Mouse (Mus musculus) CD4-positive, CD25-positive, alpha-beta regulatory T cell, adult 4 months (primary cell): ENCODE measurements around the gene Pex7. TPM values are rescaled to one million over a fixed set of nuclear protein-coding genes. Genes with fewer than 3 reads are reported as not detected.

Experiments used
- polyA plus RNA-seq, 2 experiments: library from polyadenylated mRNA; unstranded; fragments of 100-300 nt; shearing (Covaris generic); gene quantifications; one replicate each; pipeline ENCODE4 v1.2.1; 2017

The Pex7 gene
- polyA plus RNA-seq, 2 experiments from 2014 or later, result 3.0 to 5.1 TPM

Other genes starting within 250 kb of the Pex7 start
- not detected for gene Il20ra, start 195.1 kb downstream of the Pex7 start, polyA plus RNA-seq
- not detected for gene Slc35d3, start 56.2 kb downstream of the Pex7 start, polyA plus RNA-seq
- 10 to 100 TPM; 13.6 to 14.5 TPM for gene Map3k5, start 26.8 kb upstream of the Pex7 start, polyA plus RNA-seq
- gene Map7, start 240.8 kb upstream of the Pex7 start, polyA plus RNA-seq, result 1 to 10 TPM; 5.0 to 5.9 TPM